Mouse (Mus musculus) intestine, postnatal 0 days (tissue): Measurements from ENCODE around the gene Sox2. TPM values are rescaled to one million over a fixed set of nuclear protein-coding genes. Genes with fewer than 3 reads are reported as not detected.

Experiments
- ATAC-seq: fragments of 200-750 bp; cut with Nextera tagmentation; 2 replicates; pipeline ENCODE4 v1.8.0; 2017; ENCODE audit warnings: mild to moderate bottlenecking, moderate TSS enrichment, moderate library complexity
- H3K27ac ChIP-seq: fragments of 300-500 bp; sonication (generic); 2 replicates; pipeline ENCODE4 v1.5.1; 2014; ENCODE audit warnings: mild to moderate bottlenecking, low read depth, low read length, moderate library complexity
- H3K27me3 ChIP-seq: fragments of 300-500 bp; sonication (generic); replicated peaks from 2 replicates; pipeline ENCODE4 v1.6.1; 2014; ENCODE audit warnings: low read length, mixed read lengths; ENCODE audit not compliant: control insufficient read depth, insufficient read depth
- H3K36me3 ChIP-seq: fragments of 300-500 bp; sonication (generic); 2 replicates; pipeline ENCODE4 v1.6.1; 2014; ENCODE audit warnings: mild to moderate bottlenecking, moderate library complexity; ENCODE audit not compliant: control insufficient read depth, insufficient read depth
- H3K4me1 ChIP-seq: fragments of 300-500 bp; sonication (generic); replicated peaks from 2 replicates; pipeline ENCODE4 v1.6.1; 2014; ENCODE audit warnings: antibody characterized with exemption, low read length, mixed read lengths; ENCODE audit not compliant: control insufficient read depth, insufficient read depth
- H3K4me2 ChIP-seq: fragments of 300-500 bp; sonication (generic); replicated peaks from 2 replicates; pipeline ENCODE4 v1.6.1; 2014; ENCODE audit warnings: low read depth, mild to moderate bottlenecking, moderate library complexity
- H3K4me3 ChIP-seq: fragments of 300-500 bp; sonication (generic); 2 replicates; pipeline ENCODE4 v1.5.1; 2014; ENCODE audit warnings: low read depth, low read length
- H3K9ac ChIP-seq: fragments of 300-500 bp; sonication (generic); 2 replicates; pipeline ENCODE4 v1.6.1; 2014; ENCODE audit warnings: mild to moderate bottlenecking, low read depth, low read length
- H3K9me3 ChIP-seq: fragments of 300-500 bp; sonication (generic); 2 replicates; pipeline ENCODE4 v1.6.1; 2016; ENCODE audit warnings: mixed run types; ENCODE audit not compliant: control insufficient read depth
- CTCF ChIP-seq: sonication (generic); IDR thresholded peaks from 2 replicates; pipeline ENCODE4 v1.5.1; 2016; ENCODE audit warnings: low read depth, mild to moderate bottlenecking, control low read depth, antibody characterized with exemption, moderate library complexity
- WGBS: fragments of 180-500 bp; shearing (Covaris S2); extraction: QIAGEN DNeasy Blood & Tissue Kit; methylation state at CpG from one replicate; pipeline ENCODE4 v1.1.7; 2014; 5-methylcytosine and 5-hydroxymethylcytosine counted together
- polyA plus RNA-seq: library from polyadenylated mRNA; unstranded; fragments of >200 nt; fragmentation: Nextera tagmentation; extraction: Ambion mirVana; gene quantifications from 2 replicates; pipeline ENCODE4 v1.2.1, GENCODE M21; 2015

Gene Sox2
- polyA plus RNA-seq, 1 experiment from 2014 or later: 0.25 TPM

DNA sequence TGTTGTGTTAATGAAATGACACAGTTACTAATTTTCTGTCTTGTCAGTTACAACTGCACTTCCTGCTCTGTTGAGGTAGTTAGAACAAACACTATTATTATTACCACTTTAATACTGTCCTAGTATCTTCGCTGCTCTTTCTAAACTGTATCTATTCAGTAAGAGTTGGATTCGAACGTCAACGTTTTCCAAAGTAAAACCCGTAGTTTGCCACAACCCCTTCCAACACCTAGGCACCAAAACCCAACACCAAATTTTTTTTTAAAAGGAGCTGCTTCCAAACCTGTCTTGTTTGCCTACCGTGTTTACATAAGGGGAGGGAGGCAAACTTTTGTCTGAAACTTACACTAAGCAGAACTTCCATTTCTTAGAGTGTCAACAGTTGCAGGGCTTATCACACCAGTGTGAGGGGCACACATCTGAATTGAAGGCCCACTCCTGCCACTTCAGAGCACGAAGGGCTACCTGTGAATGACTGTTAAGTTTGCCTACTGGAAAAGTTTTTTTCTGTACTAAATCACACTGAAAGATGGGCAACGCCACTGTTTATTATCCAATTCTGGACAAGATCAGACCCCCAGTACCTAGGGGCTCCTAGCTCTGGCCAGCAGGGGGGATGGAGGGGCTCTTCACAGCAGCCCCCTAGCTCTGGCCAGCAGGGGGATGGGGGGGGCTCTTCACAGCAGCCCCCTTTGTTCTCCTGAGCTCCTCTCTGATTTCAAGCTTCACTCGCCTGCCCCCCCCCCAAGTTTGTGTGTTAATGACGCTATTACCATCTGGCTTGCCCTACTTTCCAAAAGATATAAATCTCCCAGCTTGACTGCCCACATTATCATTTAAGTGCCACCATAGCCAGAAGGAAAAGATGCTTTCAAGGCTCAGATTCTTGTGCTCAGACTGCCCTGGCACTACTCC lies 15.8 kb downstream of the Sox2 start:
- WGBS: 5% methylated on average over 10 of the region's 10 CpGs
- H3K9me3 ChIP-seq: no peaks in the 10 kb centered on the region
- no peak overlapping the region for H3K9ac ChIP-seq
- ATAC-seq: no peak
- no peak overlapping the region for H3K27ac ChIP-seq
- H3K4me2 ChIP-seq: no peak overlapping the region
- peaks cover 6% of the 10 kb centered on the region for H3K4me1 ChIP-seq
- no peaks in the 10 kb centered on the region for H3K36me3 ChIP-seq
- peaks cover 97% of the 10 kb centered on the region for H3K27me3 ChIP-seq
- 0 out of 2 replicates have a peak, but pooled peaks have one; percentile 11 for TF ChIP-seq CTCF
- no peak overlapping the region for H3K4me3 ChIP-seq

DNA sequence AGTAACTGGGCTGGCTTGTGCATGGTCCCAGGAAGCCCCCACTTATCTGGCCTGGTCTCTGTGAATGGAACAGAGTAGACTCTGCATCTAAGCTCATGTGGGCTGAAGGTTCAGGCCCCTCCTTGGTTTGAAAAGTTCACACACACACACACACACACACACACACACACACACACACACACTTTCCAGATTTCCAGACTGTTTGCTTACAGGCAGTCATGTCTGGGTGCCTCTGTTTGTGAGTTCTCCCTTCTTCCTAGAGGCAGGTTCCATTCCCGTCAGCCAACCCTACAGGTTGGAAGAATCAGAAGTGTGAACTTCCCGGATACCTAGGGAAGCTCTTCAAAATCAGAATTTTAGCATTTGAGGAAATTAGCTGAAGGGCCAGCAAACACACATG lies 17.0 kb downstream of the Sox2 start:
- no peak for ATAC-seq
- no peak overlapping the region for H3K4me2 ChIP-seq
- TF ChIP-seq CTCF: no peak
- H3K9ac ChIP-seq: no peak overlapping the region
- no peaks in the 10 kb centered on the region for H3K36me3 ChIP-seq
- H3K4me3 ChIP-seq: no peak overlapping the region
- peaks cover 95% of the 10 kb centered on the region for H3K27me3 ChIP-seq
- peaks cover 6% of the 10 kb centered on the region for H3K4me1 ChIP-seq
- no peaks in the 10 kb centered on the region for H3K9me3 ChIP-seq
- no peak overlapping the region for H3K27ac ChIP-seq
- WGBS: 39% methylated on average over 2 of the region's 2 CpGs

DNA sequence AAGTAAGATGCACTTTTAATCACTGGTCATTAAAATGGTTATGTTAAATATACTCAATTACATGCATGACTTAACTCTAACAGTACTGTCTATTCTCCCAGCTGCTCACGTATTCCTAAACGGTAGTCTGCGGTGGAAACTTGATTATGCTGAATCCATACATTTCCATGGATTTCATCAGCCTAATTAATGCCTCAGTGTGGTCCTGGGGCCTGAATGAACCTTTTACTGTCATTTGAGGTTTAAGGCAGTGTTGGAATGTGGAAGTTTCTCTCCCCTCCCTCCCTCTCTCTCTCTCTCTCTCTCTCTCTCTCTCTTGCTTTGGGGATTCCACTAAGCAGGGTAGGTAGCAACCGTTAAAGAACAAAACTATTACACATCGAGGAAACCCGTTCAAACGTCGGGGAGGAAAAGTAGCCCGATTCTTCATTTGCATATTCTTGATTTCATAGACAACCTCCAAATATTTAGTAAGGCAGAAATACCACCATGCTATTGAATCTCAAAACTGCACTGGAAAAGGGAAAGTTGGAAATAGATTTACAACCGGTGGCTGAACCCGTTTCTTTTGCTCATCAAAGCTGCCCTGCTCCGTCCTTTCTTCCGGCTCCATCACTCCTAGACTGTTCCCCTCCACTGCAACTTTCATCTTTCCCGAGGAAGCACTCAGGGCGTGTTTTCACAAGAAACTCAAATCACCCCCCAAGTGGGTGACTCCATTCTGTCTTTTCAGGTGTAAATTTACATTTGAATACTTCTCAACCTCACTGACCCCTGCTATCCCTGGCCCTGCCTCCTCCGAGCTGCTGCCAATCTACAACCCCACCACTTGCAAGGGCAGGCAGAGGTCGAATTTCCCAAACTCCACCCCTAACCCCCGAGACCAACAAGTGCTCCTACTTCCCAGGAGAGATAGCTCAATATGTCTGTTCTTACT lies 17.9 kb downstream of the Sox2 start:
- Histone ChIP-seq H3K36me3 (no peaks in the 10 kb centered on the region), H3K9me3 (no peaks in the 10 kb centered on the region), H3K4me3 (no peak overlapping the region), H3K4me1 (peaks cover 6% of the 10 kb centered on the region), H3K27ac (no peak overlapping the region), H3K9ac (no peak overlapping the region), H3K4me2 (no peak overlapping the region), H3K27me3 (peaks cover 94% of the 10 kb centered on the region)
- ATAC-seq: no peak
- TF ChIP-seq CTCF: no peak
- WGBS: 13% methylated on average over 18 of the region's 18 CpGs

DNA sequence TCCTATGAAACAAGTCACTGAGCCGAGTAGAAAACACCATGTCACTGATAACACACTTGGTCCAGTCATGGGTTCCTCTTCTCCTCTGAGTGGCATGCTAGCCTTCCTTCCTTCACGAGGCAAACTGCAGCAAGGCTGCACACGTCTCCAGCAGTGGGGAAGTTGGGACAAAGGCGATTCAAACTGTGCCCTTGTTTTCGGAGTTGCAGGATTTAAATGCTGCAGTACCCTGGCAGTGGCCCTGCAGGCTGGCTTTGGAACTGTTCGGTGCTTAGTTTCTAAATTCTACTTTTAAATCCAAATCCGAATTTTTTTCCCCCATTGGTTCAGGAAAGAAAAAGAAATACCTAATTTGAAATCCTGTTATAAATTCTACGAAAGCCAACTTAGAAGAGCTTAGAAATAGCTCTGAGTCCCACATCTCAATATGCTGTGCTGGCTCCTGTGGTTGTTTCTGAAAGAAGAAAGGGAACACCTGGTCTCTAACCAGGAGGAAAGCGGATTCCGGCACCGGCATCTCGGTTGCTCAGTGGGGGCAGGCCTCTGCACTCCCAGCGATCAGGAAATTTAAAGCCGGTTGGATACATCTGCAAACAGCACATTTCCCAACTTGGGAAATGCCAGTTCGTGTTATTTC lies 20.9 kb downstream of the Sox2 start:
- Histone ChIP-seq H3K9me3 (no peaks in the 10 kb centered on the region), H3K27ac (no peak overlapping the region), H3K9ac (no peak overlapping the region), H3K4me3 (no peak overlapping the region), H3K27me3 (peaks cover 65% of the 10 kb centered on the region), H3K36me3 (no peaks in the 10 kb centered on the region), H3K4me1 (no peaks in the 10 kb centered on the region), H3K4me2 (no peak overlapping the region)
- TF ChIP-seq CTCF: no peak
- 18% methylated on average over 15 of the region's 15 CpGs for WGBS
- ATAC-seq: no peak

DNA sequence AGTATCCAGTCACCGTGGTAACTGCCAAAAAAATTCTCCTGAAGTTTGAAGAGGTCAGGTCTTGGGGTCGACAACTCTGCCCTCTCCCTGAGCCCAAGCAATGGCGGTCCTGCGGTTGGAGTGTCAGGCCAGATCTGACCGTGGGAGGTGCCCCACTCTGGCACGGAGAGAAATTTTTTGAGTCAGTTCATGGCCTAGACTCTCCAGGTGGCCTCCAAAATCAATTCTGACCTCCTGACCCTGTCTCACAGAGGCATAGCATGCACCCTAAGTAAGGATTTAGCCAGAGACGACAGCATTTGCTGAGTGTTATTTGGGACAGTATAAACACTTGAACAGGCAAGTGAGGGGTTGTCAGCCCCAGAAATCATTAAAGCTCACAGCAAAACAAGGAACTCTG lies 28.6 kb downstream of the Sox2 start:
- TF ChIP-seq CTCF: no peak
- WGBS: 27% methylated on average over 7 of the region's 7 CpGs
- no peak overlapping the region for H3K4me2 ChIP-seq

DNA sequence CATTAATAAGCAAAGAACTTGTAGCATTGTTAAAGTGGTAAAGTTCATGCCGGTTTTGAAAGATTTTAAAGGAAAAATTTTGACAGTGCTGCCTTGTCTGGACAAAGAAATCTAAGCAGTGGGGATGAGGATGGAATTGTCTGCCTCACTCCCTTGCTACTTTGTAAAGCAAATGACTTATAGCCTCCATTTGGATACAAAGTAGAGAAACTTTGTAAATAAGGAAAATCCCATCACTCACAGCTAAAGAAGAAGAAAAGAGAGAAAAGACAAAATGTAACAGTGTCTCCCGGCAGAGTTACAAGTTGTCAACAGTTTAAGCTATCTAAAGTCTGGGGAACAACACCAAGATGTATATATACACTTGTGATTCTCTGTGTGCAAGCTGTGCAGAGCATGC lies 29.2 kb downstream of the Sox2 start:
- H3K36me3 ChIP-seq: no peaks in the 10 kb centered on the region
- no peak for ATAC-seq
- H3K27ac ChIP-seq: no peak overlapping the region
- H3K4me2 ChIP-seq: no peak overlapping the region
- no peak for TF ChIP-seq CTCF
- WGBS: 48% methylated on average over 2 of the region's 2 CpGs
- H3K4me3 ChIP-seq: no peak overlapping the region
- H3K9me3 ChIP-seq: no peaks in the 10 kb centered on the region
- no peaks in the 10 kb centered on the region for H3K27me3 ChIP-seq
- H3K9ac ChIP-seq: no peak overlapping the region
- H3K4me1 ChIP-seq: no peaks in the 10 kb centered on the region

More for the DNA sequence above, 28.6 kb downstream of the Sox2 start:
- Histone ChIP-seq H3K9ac (no peak overlapping the region), H3K9me3 (no peaks in the 10 kb centered on the region), H3K4me3 (no peak overlapping the region), H3K4me1 (no peaks in the 10 kb centered on the region), H3K27me3 (no peaks in the 10 kb centered on the region), H3K27ac (no peak overlapping the region), H3K36me3 (no peaks in the 10 kb centered on the region)
- ATAC-seq: no peak
